Mouse (Mus musculus) megakaryocyte, embryonic 14.5 days (primary cell): ENCODE measurements at regions not wholly inside any gene's neighbourhood (a gene's known extent, or its start where the extent isn't known, plus 50 kb on each side); places are given as distances from the start of the nearest gene placed in this dataset.
A peak's percentile ranks its signal among the peaks of the same experiment; 100 is the strongest.

ENCODE experiments used
- H3K27me3 ChIP-seq: replicated peaks from 2 replicates; pipeline ENCODE3; 2012; ENCODE audit warnings: inconsistent platforms
- H3K36me3 ChIP-seq: replicated peaks from 2 replicates; pipeline ENCODE3; 2012; ENCODE audit warnings: low read length, inconsistent platforms, mixed read lengths
- H3K4me1 ChIP-seq: 2 replicates; pipeline ENCODE4 v1.6.1; 2012; ENCODE audit warnings: inconsistent platforms
- H3K4me3 ChIP-seq: replicated peaks from 2 replicates; pipeline ENCODE3; 2012; ENCODE audit warnings: moderate library complexity, mild to moderate bottlenecking, inconsistent platforms
- H3K9me3 ChIP-seq: 2 replicates; pipeline ENCODE4 v1.6.1; 2012; ENCODE audit warnings: inconsistent platforms
- FLI1 ChIP-seq: IDR thresholded peaks from 2 replicates; pipeline ENCODE4 v1.6.1; 2012; ENCODE audit warnings: low read length, inconsistent platforms, mixed read lengths
- GATA1 ChIP-seq: IDR thresholded peaks from 3 replicates; pipeline ENCODE4 v1.6.1; 2012; ENCODE audit warnings: mixed read lengths, low read length, inconsistent platforms, borderline replicate concordance

GRCm38 (mm10) chr12:90893655-90894370 lies 155.6 kb upstream of the Dio2 start:
- Histone ChIP-seq H3K4me3 (peak overlapping the region; percentile 3), H3K9me3 (no peaks in the 10 kb centered on the region), H3K4me1 (no peaks in the 10 kb centered on the region), H3K27me3 (no peaks in the 10 kb centered on the region), H3K36me3 (no peaks in the 10 kb centered on the region)
- TF ChIP-seq GATA1, result no peak
- no peak for TF ChIP-seq FLI1

- H3K27me3 ChIP-seq, result no peaks in the 10 kb centered on the region
- no peak overlapping the region for H3K4me3 ChIP-seq
- no peak for TF ChIP-seq GATA1
- H3K9me3 ChIP-seq, result peaks cover 7% of the 10 kb centered on the region; the same call in 1 of the 2 replicates
- H3K4me1 ChIP-seq, result no peaks in the 10 kb centered on the region
- no peaks in the 10 kb centered on the region for H3K36me3 ChIP-seq
Observed at GRCm38 (mm10) chr12:90876230-90877005, 138.2 kb upstream of the Dio2 start.

- no peak overlapping the region for H3K4me3 ChIP-seq
- no peaks in the 10 kb centered on the region for H3K4me1 ChIP-seq
- peaks cover 5% of the 10 kb centered on the region; the same call in 1 of the 2 replicates for H3K9me3 ChIP-seq
- H3K36me3 ChIP-seq, result no peaks in the 10 kb centered on the region
- no peak for TF ChIP-seq FLI1
- TF ChIP-seq GATA1, result no peak
- H3K27me3 ChIP-seq, result no peaks in the 10 kb centered on the region
Observed at GRCm38 (mm10) chr12:90874840-90875239, 136.6 kb upstream of the Dio2 start.

GRCm38 (mm10) chr12:90873959-90874358 lies 135.7 kb upstream of the Dio2 start:
- 0 out of 2 replicates have a peak, but pooled peaks cover 3% of the 10 kb centered on the region for H3K9me3 ChIP-seq
- no peaks in the 10 kb centered on the region for H3K27me3 ChIP-seq
- no peaks in the 10 kb centered on the region for H3K4me1 ChIP-seq
- H3K4me3 ChIP-seq, result no peak overlapping the region
- H3K36me3 ChIP-seq, result no peaks in the 10 kb centered on the region
- no peak for TF ChIP-seq FLI1
- no peak for TF ChIP-seq GATA1

- Histone ChIP-seq H3K36me3 (no peaks in the 10 kb centered on the region), H3K4me3 (no peak overlapping the region), H3K9me3 (no peaks in the 10 kb centered on the region), H3K4me1 (no peaks in the 10 kb centered on the region), H3K27me3 (no peaks in the 10 kb centered on the region)
- no peak for TF ChIP-seq FLI1
- TF ChIP-seq GATA1, result no peak
Observed at GRCm38 (mm10) chr12:90866597-90866996, 128.4 kb upstream of the Dio2 start.

GRCm38 (mm10) chr12:90862632-90863031 lies 124.4 kb upstream of the Dio2 start:
- TF ChIP-seq FLI1 (no peak), GATA1 (no peak)
- Histone ChIP-seq H3K4me3 (no peak overlapping the region), H3K27me3 (no peaks in the 10 kb centered on the region), H3K4me1 (no peaks in the 10 kb centered on the region), H3K36me3 (no peaks in the 10 kb centered on the region), H3K9me3 (no peaks in the 10 kb centered on the region)

GRCm38 (mm10) chr12:90857746-90858145 lies 119.5 kb upstream of the Dio2 start:
- no peaks in the 10 kb centered on the region for H3K36me3 ChIP-seq
- no peaks in the 10 kb centered on the region for H3K27me3 ChIP-seq
- no peaks in the 10 kb centered on the region for H3K9me3 ChIP-seq
- no peak overlapping the region for H3K4me3 ChIP-seq
- TF ChIP-seq FLI1 (no peak), GATA1 (no peak)
- no peaks in the 10 kb centered on the region for H3K4me1 ChIP-seq

GRCm38 (mm10) chr12:90810666-90811065 lies 72.4 kb upstream of the Dio2 start:
- TF ChIP-seq GATA1 (no peak), FLI1 (no peak)
- H3K36me3 ChIP-seq, result no peaks in the 10 kb centered on the region
- H3K27me3 ChIP-seq, result no peaks in the 10 kb centered on the region
- H3K4me3 ChIP-seq, result no peak overlapping the region
- H3K4me1 ChIP-seq, result no peaks in the 10 kb centered on the region
- no peaks in the 10 kb centered on the region for H3K9me3 ChIP-seq

GRCm38 (mm10) chr12:90790562-90790961 lies 52.3 kb upstream of the Dio2 start:
- H3K4me3 ChIP-seq, result no peak overlapping the region
- no peaks in the 10 kb centered on the region for H3K9me3 ChIP-seq
- TF ChIP-seq GATA1 (no peak), FLI1 (no peak)
- H3K27me3 ChIP-seq, result no peaks in the 10 kb centered on the region
- H3K36me3 ChIP-seq, result no peaks in the 10 kb centered on the region
- H3K4me1 ChIP-seq, result no peaks in the 10 kb centered on the region
